Mouse (Mus musculus): ENCODE measurements around the gene Ptprg. TPM values are rescaled to one million over a fixed set of nuclear protein-coding genes. Genes with fewer than 3 reads are reported as not detected.

The Ptprg gene
- total RNA-seq (2021) (10 to 100 TPM; 54.0 to 57.1 TPM), polyA plus RNA-seq (2012; rRNA removed) (25.1 and 44.0 TPM in 2 replicates)
- long read RNA-seq, partial matches to known transcripts, result 5 of 8 reads
- long read RNA-seq, other reads (novel, unspliced or antisense), result 3 of 8 reads

- Histone ChIP-seq H3K27ac (peak within 1 kb of the TSS; percentile 96), H3K79me2 (replicated peaks; ENCODE audit: control insufficient read depth, insufficient read depth, low read length) (0 out of 2 replicates have a peak, but pooled peaks cover 1% of the 10 kb centered on the region), H3K36me3 (ENCODE audit: control insufficient read depth, insufficient read depth, low read length) (no peaks in the 10 kb centered on the region), H3K4me1 (ENCODE audit: control insufficient read depth, insufficient read depth, low read length) (peaks cover 8% of the 10 kb centered on the region), H3K4me3 (peak within 1 kb of the TSS; percentile 98), H3K27me3 (ENCODE audit: control insufficient read depth, insufficient read depth, low read length) (no peaks in the 10 kb centered on the region), H3K9ac (ENCODE audit: low read depth, low read length) (peak within 1 kb of the TSS; percentile 96)
- TF ChIP-seq EP300 (IDR thresholded peaks at IDR 0.05; ENCODE audit: insufficient read depth, low read depth, low read length) (no peak), POLR2A (IDR thresholded peaks at IDR 0.05; ENCODE audit: insufficient read depth, low read depth, low read length) (peak; percentile 73)
- peak; percentile 90 to 92 for DNase-seq
- intact Hi-C loops (cut with DNase I), result loop anchor here (5.0 to 10.0 kb wide), 3 partner anchors 132 to 388 kb away; partner anchors contain the start of gene Fhit
- WGBS, result under 1% methylated on average over 40 of the region's 40 CpGs
Observed at GRCm38 (mm10) chr14:11553273-11553665, at the start of gene Ptprg. Ptprg (plus strand) TSS chr14:11553532.

GRCm38 (mm10) chr14:11503803-11504365 is 49.4 kb upstream of the Ptprg start:
- TF ChIP-seq POLR2A (IDR thresholded peaks at IDR 0.05; ENCODE audit: insufficient read depth, low read depth, low read length) (no peak), EP300 (IDR thresholded peaks at IDR 0.05; ENCODE audit: insufficient read depth, low read depth, low read length) (no peak), CTCF (IDR thresholded peaks at IDR 0.05) (no peak)
- WGBS, result 40% methylated on average over 7 of the region's 7 CpGs
- Histone ChIP-seq H3K36me3 (ENCODE audit: control insufficient read depth, insufficient read depth, low read length) (no peaks in the 10 kb centered on the region), H3K27me3 (ENCODE audit: control insufficient read depth, insufficient read depth, low read length) (no peaks in the 10 kb centered on the region), H3K79me2 (replicated peaks; ENCODE audit: control insufficient read depth, insufficient read depth, low read length) (no peaks in the 10 kb centered on the region), H3K4me1 (ENCODE audit: control insufficient read depth, insufficient read depth, low read length) (no peaks in the 10 kb centered on the region; the same call in 1 of the 2 replicates), H3K9ac (ENCODE audit: low read depth, low read length) (no peak overlapping the region), H3K27ac (no peak overlapping the region), H3K4me3 (no peak overlapping the region)
- intact Hi-C loops (cut with DNase I), result no loop called here
- DNase-seq, result peak in 1 of 2 experiments; percentile 5

GRCm38 (mm10) chr14:11510173-11510572 is 43.2 kb upstream of the Ptprg start:
- H3K9ac ChIP-seq (ENCODE audit: low read depth, low read length), result no peak overlapping the region
- H3K27me3 ChIP-seq (ENCODE audit: control insufficient read depth, insufficient read depth, low read length), result no peaks in the 10 kb centered on the region
- intact Hi-C loops (cut with DNase I), result no loop called here
- no peaks in the 10 kb centered on the region for H3K36me3 ChIP-seq (ENCODE audit: control insufficient read depth, insufficient read depth, low read length)
- H3K79me2 ChIP-seq (replicated peaks; ENCODE audit: control insufficient read depth, insufficient read depth, low read length), result no peaks in the 10 kb centered on the region
- no peak overlapping the region for H3K4me3 ChIP-seq
- WGBS, result 28% methylated on average over 1 of the region's 1 CpGs
- H3K27ac ChIP-seq, result peak overlapping the region; percentile 42
- DNase-seq, result peak; percentile 60 to 77
- no peak for TF ChIP-seq CTCF (IDR thresholded peaks at IDR 0.05)
- TF ChIP-seq EP300 (IDR thresholded peaks at IDR 0.05; ENCODE audit: insufficient read depth, low read depth, low read length), result 0 out of 2 replicates have a peak, but pooled peaks have one; percentile 43
- no peaks in the 10 kb centered on the region for H3K4me1 ChIP-seq (ENCODE audit: control insufficient read depth, insufficient read depth, low read length)

- WGBS, result 97% methylated on average over 2 of the region's 2 CpGs
Observed at GRCm38 (mm10) chr14:11519171-11519570, 34.2 kb upstream of the Ptprg start.

GRCm38 (mm10) chr14:11523052-11523451 is 30.3 kb upstream of the Ptprg start:
- Histone ChIP-seq H3K4me3 (no peak overlapping the region), H3K27me3 (ENCODE audit: control insufficient read depth, insufficient read depth, low read length) (no peaks in the 10 kb centered on the region), H3K79me2 (replicated peaks; ENCODE audit: control insufficient read depth, insufficient read depth, low read length) (no peaks in the 10 kb centered on the region), H3K36me3 (ENCODE audit: control insufficient read depth, insufficient read depth, low read length) (no peaks in the 10 kb centered on the region), H3K4me1 (ENCODE audit: control insufficient read depth, insufficient read depth, low read length) (no peaks in the 10 kb centered on the region; the same call in 1 of the 2 replicates), H3K27ac (no peak overlapping the region), H3K9ac (ENCODE audit: low read depth, low read length) (no peak overlapping the region)
- intact Hi-C loops (cut with DNase I), result no loop called here
- TF ChIP-seq CTCF (IDR thresholded peaks at IDR 0.05) (no peak), EP300 (IDR thresholded peaks at IDR 0.05; ENCODE audit: insufficient read depth, low read depth, low read length) (no peak), POLR2A (IDR thresholded peaks at IDR 0.05; ENCODE audit: insufficient read depth, low read depth, low read length) (no peak)
- 90% methylated on average over 3 of the region's 3 CpGs for WGBS
- DNase-seq, result no peak

More at GRCm38 (mm10) chr14:11519171-11519570, 34.2 kb upstream of the Ptprg start:
- no peak for TF ChIP-seq POLR2A (IDR thresholded peaks at IDR 0.05; ENCODE audit: insufficient read depth, low read depth, low read length)
- no peak for TF ChIP-seq CTCF (IDR thresholded peaks at IDR 0.05)
- no peak for TF ChIP-seq EP300 (IDR thresholded peaks at IDR 0.05; ENCODE audit: insufficient read depth, low read depth, low read length)
- intact Hi-C loops (cut with DNase I), result no loop called here
- H3K36me3 ChIP-seq (ENCODE audit: control insufficient read depth, insufficient read depth, low read length), result no peaks in the 10 kb centered on the region
- H3K4me1 ChIP-seq (ENCODE audit: control insufficient read depth, insufficient read depth, low read length), result no peaks in the 10 kb centered on the region
- H3K9ac ChIP-seq (ENCODE audit: low read depth, low read length), result no peak overlapping the region
- H3K79me2 ChIP-seq (replicated peaks; ENCODE audit: control insufficient read depth, insufficient read depth, low read length), result no peaks in the 10 kb centered on the region
- no peak overlapping the region for H3K4me3 ChIP-seq
- no peak for DNase-seq
- no peaks in the 10 kb centered on the region for H3K27me3 ChIP-seq (ENCODE audit: control insufficient read depth, insufficient read depth, low read length)
- H3K27ac ChIP-seq, result no peak overlapping the region

- no peak overlapping the region for H3K27ac ChIP-seq
- no peaks in the 10 kb centered on the region for H3K27me3 ChIP-seq (ENCODE audit: control insufficient read depth, insufficient read depth, low read length)
- no peak for TF ChIP-seq CTCF (IDR thresholded peaks at IDR 0.05)
- TF ChIP-seq POLR2A (IDR thresholded peaks at IDR 0.05; ENCODE audit: insufficient read depth, low read depth, low read length), result no peak
- TF ChIP-seq EP300 (IDR thresholded peaks at IDR 0.05; ENCODE audit: insufficient read depth, low read depth, low read length), result no peak
- no peak overlapping the region for H3K4me3 ChIP-seq
- H3K79me2 ChIP-seq (replicated peaks; ENCODE audit: control insufficient read depth, insufficient read depth, low read length), result no peaks in the 10 kb centered on the region
- intact Hi-C loops (cut with DNase I), result no loop called here
- no peaks in the 10 kb centered on the region for H3K36me3 ChIP-seq (ENCODE audit: control insufficient read depth, insufficient read depth, low read length)
- DNase-seq, result no peak
- WGBS, result 88% methylated on average over 4 of the region's 4 CpGs
- peaks cover 1% of the 10 kb centered on the region for H3K4me1 ChIP-seq (ENCODE audit: control insufficient read depth, insufficient read depth, low read length)
- H3K9ac ChIP-seq (ENCODE audit: low read depth, low read length), result no peak overlapping the region
Observed at GRCm38 (mm10) chr14:11529591-11529990, 23.7 kb upstream of the Ptprg start.
